Mouse (Mus musculus) neural tube, embryonic 11.5 days (tissue): ENCODE results near the gene Gm7075. TPM values are rescaled to one million over a fixed set of nuclear protein-coding genes. Genes with fewer than 3 reads are reported as not detected.
A peak's percentile ranks its signal among the peaks of the same experiment; 100 is the strongest.

ENCODE experiments used
- ATAC-seq: fragments of 200-750 bp; cut with Nextera tagmentation; 2 replicates; pipeline ENCODE4 v1.8.0; 2017; ENCODE audit warnings: moderate number of reproducible peaks, mild to moderate bottlenecking, moderate TSS enrichment, moderate library complexity; ENCODE audit not compliant: insufficient read depth, low FRiP score, low TSS enrichment
- DNase-seq: peaks from one replicate; pipeline ENCODE4 v3.0.0-alpha.2; 2015; ENCODE audit warnings: low spot score
- H3K27ac ChIP-seq: fragments of 300-500 bp; sonication (generic); 2 replicates; pipeline ENCODE4 v1.5.1; 2014; ENCODE audit warnings: low read depth, mild to moderate bottlenecking, low read length
- H3K27me3 ChIP-seq: fragments of 300-500 bp; sonication (generic); 2 replicates; pipeline ENCODE4 v1.6.1; 2014; ENCODE audit warnings: mild to moderate bottlenecking, low read length, mixed read lengths; ENCODE audit not compliant: control insufficient read depth, insufficient read depth
- H3K36me3 ChIP-seq: fragments of 300-500 bp; sonication (generic); 2 replicates; pipeline ENCODE4 v1.6.1; 2014; ENCODE audit warnings: mild to moderate bottlenecking, low read length, moderate library complexity, mixed read lengths; ENCODE audit not compliant: control insufficient read depth, insufficient read depth
- H3K4me1 ChIP-seq: fragments of 300-500 bp; sonication (generic); 2 replicates; pipeline ENCODE4 v1.6.1; 2014; ENCODE audit warnings: low read length, mixed read lengths; ENCODE audit not compliant: control insufficient read depth, insufficient read depth
- H3K4me2 ChIP-seq: fragments of 300-500 bp; sonication (generic); 2 replicates; pipeline ENCODE4 v1.6.1; 2014; ENCODE audit warnings: low read depth, mild to moderate bottlenecking, moderate library complexity
- H3K4me3 ChIP-seq: fragments of 300-500 bp; sonication (generic); 2 replicates; pipeline ENCODE4 v1.5.1; 2014; ENCODE audit warnings: low read depth, low read length
- H3K9ac ChIP-seq: fragments of 300-500 bp; sonication (generic); 2 replicates; pipeline ENCODE4 v1.6.1; 2014; ENCODE audit warnings: mild to moderate bottlenecking, low read length
- H3K9me3 ChIP-seq: fragments of 300-500 bp; sonication (generic); 2 replicates; pipeline ENCODE4 v1.6.1; 2016; ENCODE audit warnings: low read length; ENCODE audit not compliant: control insufficient read depth
- WGBS: fragments of 180-500 bp; shearing (Covaris S2); extraction: QIAGEN DNeasy Blood & Tissue Kit; methylation state at CpG from one replicate; pipeline ENCODE4 v1.1.7; 2014; 5-methylcytosine and 5-hydroxymethylcytosine counted together
- polyA plus RNA-seq: library from polyadenylated mRNA; unstranded; fragments of >200 nt; fragmentation: Nextera tagmentation; extraction: Ambion mirVana; gene quantifications from 2 replicates; pipeline ENCODE4 v1.2.1, GENCODE M21; 2014

Gm7075 gene
- polyA plus RNA-seq, 1 experiment from 2014 or later, result not detected

DNA sequence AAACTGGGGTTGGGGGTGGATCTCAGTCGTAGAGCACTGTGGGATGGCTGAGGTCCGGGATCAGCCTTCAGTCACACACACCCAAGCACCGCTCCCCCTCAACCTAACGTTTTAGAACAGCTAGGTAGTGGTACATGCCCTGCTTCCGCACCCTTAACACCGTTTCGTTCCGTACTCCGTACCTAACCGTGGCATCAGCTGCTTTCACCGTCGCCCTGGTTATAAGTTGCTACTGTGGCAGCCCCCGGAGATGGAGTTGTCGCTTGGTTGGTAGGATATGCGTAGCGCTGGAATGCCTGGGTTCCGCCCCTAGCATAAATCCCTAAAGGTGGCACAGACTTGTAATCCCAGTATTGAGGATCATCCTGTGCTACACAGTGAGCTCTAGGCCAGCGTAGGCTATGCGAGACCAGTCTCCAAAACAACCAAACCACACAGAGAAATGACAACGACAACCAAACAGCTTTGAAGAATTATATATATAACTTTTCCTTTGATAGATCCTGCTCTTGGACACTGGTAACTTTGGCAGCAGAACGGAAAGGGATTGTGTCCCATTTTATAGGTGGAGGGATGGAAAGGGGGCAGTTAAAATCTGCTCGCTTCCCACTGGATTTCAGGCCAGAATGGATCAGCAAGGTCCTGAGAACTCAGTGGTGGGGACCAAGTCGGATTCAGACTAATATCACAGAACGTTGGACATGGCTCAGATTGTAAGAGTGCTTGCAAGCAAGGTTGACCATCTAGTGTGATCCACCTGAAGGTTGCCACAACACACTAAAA is 39.9 kb downstream of the Gm7075 start, which contains the start of gene Sirt1:
Sirt1 (minus strand) TSS at position 207 of the 783 bp plus-strand sequence.
- DNase-seq (peak; percentile 27), ATAC-seq (no peak)
- Histone ChIP-seq H3K36me3 (no peaks in the 10 kb centered on the region), H3K4me2 (peak within 1 kb of the TSS; percentile 61), H3K4me1 (peaks cover 6% of the 10 kb centered on the region), H3K4me3 (peak within 1 kb of the TSS; percentile 31), H3K27me3 (no peaks in the 10 kb centered on the region), H3K9ac (peak within 1 kb of the TSS; percentile 5), H3K9me3 (no peaks in the 10 kb centered on the region), H3K27ac (no peak within 1 kb of the TSS)
- 7% methylated on average over 24 of the region's 24 CpGs for WGBS

DNA sequence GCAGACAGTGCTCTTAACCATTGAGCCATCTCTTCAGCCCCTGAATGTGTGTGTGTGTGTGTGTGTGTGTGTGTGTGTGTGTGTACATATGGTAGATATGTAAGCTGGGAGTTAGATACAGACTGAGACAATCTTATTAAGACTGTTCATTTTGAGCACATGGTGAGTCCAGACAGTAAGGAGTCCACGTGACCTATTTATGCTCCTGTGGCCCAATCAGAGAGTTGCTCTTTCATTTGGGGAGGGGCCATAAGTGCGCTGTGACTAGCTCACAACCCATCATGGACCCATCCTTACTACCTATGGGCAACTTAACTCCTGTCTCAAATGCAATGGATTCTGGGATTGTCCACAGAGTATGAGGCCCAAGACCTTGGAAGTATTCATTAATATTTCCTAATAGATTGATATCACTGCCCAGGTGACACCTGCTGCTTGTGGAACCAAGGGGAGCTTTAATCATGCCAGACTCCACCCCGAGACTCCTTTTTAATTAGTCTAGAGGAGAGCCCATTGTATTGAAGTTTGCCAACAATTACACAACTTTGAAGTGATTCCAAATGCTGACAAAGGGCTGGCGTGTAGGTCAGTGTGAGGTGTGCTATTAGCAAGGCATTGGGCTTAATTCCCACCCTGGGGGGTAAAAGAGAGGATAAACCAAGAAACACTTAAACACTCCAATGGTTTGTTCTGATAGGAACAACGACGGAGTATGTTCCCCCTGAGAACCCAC is 42.5 kb downstream of the Gm7075 start:
- Histone ChIP-seq H3K4me1 (peaks cover 6% of the 10 kb centered on the region), H3K36me3 (no peaks in the 10 kb centered on the region), H3K27ac (no peak overlapping the region), H3K9me3 (no peaks in the 10 kb centered on the region), H3K9ac (no peak overlapping the region), H3K4me2 (no peak overlapping the region), H3K4me3 (no peak overlapping the region), H3K27me3 (no peaks in the 10 kb centered on the region)
- WGBS, result 72% methylated on average over 6 of the region's 6 CpGs
- no peak for ATAC-seq
- no peak for DNase-seq

DNA sequence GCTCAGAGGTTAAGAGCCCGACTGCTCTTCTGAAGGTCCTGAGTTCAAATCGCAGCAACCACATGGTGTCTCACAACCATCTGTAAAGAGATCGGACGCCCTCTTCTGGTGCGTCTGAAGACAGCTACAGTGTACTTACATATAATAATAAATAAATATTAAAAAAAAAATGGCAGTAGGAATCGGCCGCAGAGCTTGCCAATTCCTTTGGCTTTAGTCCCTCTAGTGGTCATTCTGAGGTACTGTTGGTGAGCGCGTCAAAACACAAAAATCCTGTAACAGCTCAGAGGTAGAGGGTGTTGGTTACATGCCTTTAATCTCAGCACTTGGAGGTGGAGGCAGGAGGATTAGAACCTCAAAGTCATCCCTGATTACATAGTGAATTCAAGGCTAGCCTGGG is 44.1 kb downstream of the Gm7075 start:
- H3K9ac ChIP-seq, result no peak overlapping the region
- no peaks in the 10 kb centered on the region for H3K27me3 ChIP-seq
- peaks cover 6% of the 10 kb centered on the region for H3K4me1 ChIP-seq
- H3K4me2 ChIP-seq, result no peak overlapping the region
- ATAC-seq (peak; percentile 11; the same call in 1 of the 2 replicates), DNase-seq (peak; percentile 67)
- 23% methylated on average over 9 of the region's 9 CpGs for WGBS
- H3K4me3 ChIP-seq, result no peak overlapping the region
- H3K9me3 ChIP-seq, result no peaks in the 10 kb centered on the region
- H3K36me3 ChIP-seq, result no peaks in the 10 kb centered on the region
- no peak overlapping the region for H3K27ac ChIP-seq

DNA sequence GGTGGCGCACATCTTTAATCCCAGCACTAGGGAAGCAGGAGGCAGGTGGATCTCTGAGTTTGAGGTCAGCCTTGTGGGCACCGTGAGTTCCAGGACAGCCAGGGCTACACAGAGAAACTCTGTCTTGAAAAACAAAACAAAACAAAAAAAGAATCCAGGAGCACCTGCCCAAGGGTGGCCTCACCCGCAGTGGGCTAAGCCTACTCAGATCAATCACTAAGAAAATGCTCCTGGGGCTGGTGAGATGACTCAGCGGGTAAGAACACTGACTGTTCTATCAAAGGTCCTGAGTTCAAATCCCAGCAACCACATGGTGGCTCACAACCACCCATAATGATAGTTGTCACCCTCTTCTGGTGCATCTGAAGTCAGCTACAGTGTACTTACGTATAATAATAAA is 45.3 kb downstream of the Gm7075 start:
- ATAC-seq (no peak), DNase-seq (no peak)
- WGBS, result 91% methylated on average over 5 of the region's 5 CpGs
- Histone ChIP-seq H3K9ac (no peak overlapping the region), H3K4me3 (no peak overlapping the region), H3K36me3 (no peaks in the 10 kb centered on the region), H3K27ac (no peak overlapping the region), H3K4me2 (no peak overlapping the region), H3K27me3 (no peaks in the 10 kb centered on the region), H3K4me1 (no peaks in the 10 kb centered on the region), H3K9me3 (no peaks in the 10 kb centered on the region)

Other genes starting within 250 kb of the Gm7075 start
- 0.28 and 0.90 TPM in 2 replicates for gene Mypn, start 217.8 kb downstream of the Gm7075 start, polyA plus RNA-seq
- 43.9 and 46.0 TPM in 2 replicates for gene Herc4, start 178.0 kb downstream of the Gm7075 start, polyA plus RNA-seq
- gene Sirt1, start 40.1 kb downstream of the Gm7075 start, polyA plus RNA-seq, result 10.9 and 13.3 TPM in 2 replicates
- gene Dnajc12, start 39.3 kb downstream of the Gm7075 start, polyA plus RNA-seq, result 16.0 and 16.8 TPM in 2 replicates
- 0.33 and 0.50 TPM in 2 replicates for gene Ctnna3, start 8.3 kb upstream of the Gm7075 start, polyA plus RNA-seq